9 mouse cellular contexts compared by ENCODE assay signal in genomic region chr11:111532457-111532856, GRCm38 (mm10).
DNase-seq lines count a peak whose midpoint lies in the region; ATAC-seq lines count a peak whose summit lies in the region.
"Had no signal": no experiment of that assay in that cellular context is flagged by ENCODE, and none has a peak within 500 bp of the region (broad histone marks: within the 10 kb centered on the region; RNA-seq: fewer than 3 reads in every experiment).

No protein-coding gene starts in this region.

- WGBS in hindbrain, embryonic 11.5 days, result 39% methylated on average over 5 of the region's 5 CpGs
- 36% methylated on average over 5 of the region's 5 CpGs for WGBS in hindbrain, embryonic 12.5 days

- H3K27me3 ChIP-seq in hindbrain, embryonic 11.5 days (ENCODE audit: control insufficient read depth, insufficient read depth, low read length), result 0 out of 2 replicates have a peak, but pooled peaks cover 3% of the 10 kb centered on the region
- H3K27me3 ChIP-seq in hindbrain, embryonic 12.5 days, result peaks cover 3% of the 10 kb centered on the region; the same call in 1 of the 2 replicates
- H3K27me3 ChIP-seq: neural tube, embryonic 12.5 days had no signal

- H3K9ac ChIP-seq in hindbrain, embryonic 11.5 days (ENCODE audit: low read depth, low read length), result no peak overlapping the region
- H3K9ac ChIP-seq in hindbrain, embryonic 12.5 days, result no peak overlapping the region
- H3K9ac ChIP-seq: neural tube, embryonic 12.5 days had no signal

- H3K27ac ChIP-seq in hindbrain, embryonic 11.5 days (ENCODE audit: low read depth, low read length), result no peak overlapping the region
- H3K27ac ChIP-seq in hindbrain, embryonic 12.5 days, result no peak overlapping the region
- H3K27ac ChIP-seq: neural tube, embryonic 12.5 days had no signal

- peak; percentile 56 for DNase-seq in hindbrain, embryonic 11.5 days (ENCODE audit: low spot score)
- peak; percentile 32 for DNase-seq in right cerebral cortex, adult 18-20 months
- no peak for DNase-seq in right cerebral cortex, postnatal 36 days (ENCODE audit: low spot score in 2 of 2)
- DNase-seq in embryo, embryonic 10.5 days (ENCODE audit: low spot score), result peak; percentile 67
- peak; percentile 60 for DNase-seq in retina, postnatal 1 day
- no peak for DNase-seq in heart, adult 11 months
- DNase-seq in thymus, postnatal 25 days, result no peak

- no peak overlapping the region for H3K4me3 ChIP-seq in hindbrain, embryonic 11.5 days (ENCODE audit: low read depth, low read length)
- no peak overlapping the region for H3K4me3 ChIP-seq in hindbrain, embryonic 12.5 days
- H3K4me3 ChIP-seq: neural tube, embryonic 12.5 days had no signal

- no peaks in the 10 kb centered on the region for H3K36me3 ChIP-seq in hindbrain, embryonic 11.5 days (ENCODE audit: control insufficient read depth, insufficient read depth, low read length)
- H3K36me3 ChIP-seq in hindbrain, embryonic 12.5 days, result no peaks in the 10 kb centered on the region
- H3K36me3 ChIP-seq: neural tube, embryonic 12.5 days had no signal

- ATAC-seq in hindbrain, embryonic 11.5 days (ENCODE audit: low FRiP score), result no peak
- ATAC-seq in hindbrain, embryonic 12.5 days (ENCODE audit: low FRiP score), result no peak

- no peaks in the 10 kb centered on the region for H3K4me1 ChIP-seq in hindbrain, embryonic 11.5 days (replicated peaks; ENCODE audit: control insufficient read depth, insufficient read depth, low read length)
- H3K4me1 ChIP-seq in hindbrain, embryonic 12.5 days, result no peaks in the 10 kb centered on the region

- H3K4me2 ChIP-seq in hindbrain, embryonic 11.5 days (replicated peaks; ENCODE audit: low read depth, low read length), result no peak overlapping the region
- no peak overlapping the region for H3K4me2 ChIP-seq in hindbrain, embryonic 12.5 days (replicated peaks)
- H3K4me2 ChIP-seq: neural tube, embryonic 12.5 days had no signal

- H3K9me3 ChIP-seq in hindbrain, embryonic 11.5 days (ENCODE audit: control insufficient read depth, low read length), result no peaks in the 10 kb centered on the region
- no peaks in the 10 kb centered on the region for H3K9me3 ChIP-seq in hindbrain, embryonic 12.5 days (replicated peaks)
- H3K9me3 ChIP-seq: neural tube, embryonic 12.5 days had no signal

Comparison
In these comparisons a context has a peak if more than half of its experiments do, and no peak if none do; other contexts are left out.
1. DNase-seq: peak in hindbrain, embryonic 11.5 days (single experiment), right cerebral cortex, adult 18-20 months (single experiment), embryo, embryonic 10.5 days (single experiment) and retina, postnatal 1 day (single experiment); none in right cerebral cortex, postnatal 36 days (0 of 2), heart, adult 11 months (single experiment) and thymus, postnatal 25 days (single experiment).